Mouse (Mus musculus) CH12F3 (cell line): ENCODE data around the gene Gata3.

Experiments used
- in situ Hi-C: fragments of 300-500 bp; cut with MboI; formaldehyde crosslinking; loops from 2 replicates; pipeline ENCODE4 v1.14.3; 2020; ENCODE audit warnings: low sequenced_read_pairs

Gata3 gene

GRCm38 (mm10) chr2:9889651-9890183 is at the start of gene Gata3:
Gene Gata3 (minus strand): TSS chr2:9890034.
- in situ Hi-C loops = no loop called here

GRCm38 (mm10) chr2:9939250-9939649 is 49.4 kb upstream of the Gata3 start:
- in situ Hi-C loops = no loop called here

- in situ Hi-C loops = no loop called here
These were observed 46.1 kb upstream of the Gata3 start for GRCm38 (mm10) chr2:9935965-9936364.

- in situ Hi-C loops = no loop called here
These were observed 37.1 kb upstream of the Gata3 start for GRCm38 (mm10) chr2:9926905-9927283.

- in situ Hi-C loops = no loop called here
These were observed 36.5 kb upstream of the Gata3 start for GRCm38 (mm10) chr2:9926194-9926904.

GRCm38 (mm10) chr2:9918691-9919471 is 29.0 kb upstream of the Gata3 start:
- in situ Hi-C loops = no loop called here

GRCm38 (mm10) chr2:9917602-9918001 is 27.8 kb upstream of the Gata3 start:
- in situ Hi-C loops = no loop called here

- in situ Hi-C loops = no loop called here
These were observed 16.2 kb upstream of the Gata3 start for GRCm38 (mm10) chr2:9905995-9906394.

GRCm38 (mm10) chr2:9903854-9904560 is 14.2 kb upstream of the Gata3 start:
- in situ Hi-C loops = no loop called here

GRCm38 (mm10) chr2:9897846-9898245 is 8.0 kb upstream of the Gata3 start:
- in situ Hi-C loops = no loop called here

GRCm38 (mm10) chr2:9896097-9896770 is 6.4 kb upstream of the Gata3 start:
- in situ Hi-C loops = no loop called here

GRCm38 (mm10) chr2:9894836-9895593 is 5.2 kb upstream of the Gata3 start:
- in situ Hi-C loops = no loop called here

- in situ Hi-C loops = no loop called here
These were observed 3.6 kb upstream of the Gata3 start for GRCm38 (mm10) chr2:9893272-9893953.

GRCm38 (mm10) chr2:9892541-9892940 is 2.7 kb upstream of the Gata3 start:
- in situ Hi-C loops = no loop called here

- in situ Hi-C loops = no loop called here
These were observed 1.1 kb upstream of the Gata3 start for GRCm38 (mm10) chr2:9890906-9891305.

- in situ Hi-C loops = no loop called here
These were observed 417 bp upstream of the Gata3 start for GRCm38 (mm10) chr2:9890251-9890650.

GRCm38 (mm10) chr2:9888913-9889650 is 752 bp downstream of the Gata3 start, which contains the start of gene 9230102O04Rik:
Gene 9230102O04Rik (minus strand): TSS chr2:9889540.
- in situ Hi-C loops = no loop called here

GRCm38 (mm10) chr2:9887636-9888035 is 2.2 kb downstream of the Gata3 start:
- in situ Hi-C loops = no loop called here
